Mouse (Mus musculus): ENCODE results near the gene Gm5039. TPM values are rescaled to one million over a fixed set of nuclear protein-coding genes. Genes with fewer than 3 reads are reported as not detected.
"Not testable (repeated sequence)": the region's sequence is repeated elsewhere in the genome, so short reads cannot be mapped to it uniquely, and the experiment has no call there.

The Gm5039 gene
- polyA plus RNA-seq, 1 experiment from 2014 or later: not detected

DNA sequence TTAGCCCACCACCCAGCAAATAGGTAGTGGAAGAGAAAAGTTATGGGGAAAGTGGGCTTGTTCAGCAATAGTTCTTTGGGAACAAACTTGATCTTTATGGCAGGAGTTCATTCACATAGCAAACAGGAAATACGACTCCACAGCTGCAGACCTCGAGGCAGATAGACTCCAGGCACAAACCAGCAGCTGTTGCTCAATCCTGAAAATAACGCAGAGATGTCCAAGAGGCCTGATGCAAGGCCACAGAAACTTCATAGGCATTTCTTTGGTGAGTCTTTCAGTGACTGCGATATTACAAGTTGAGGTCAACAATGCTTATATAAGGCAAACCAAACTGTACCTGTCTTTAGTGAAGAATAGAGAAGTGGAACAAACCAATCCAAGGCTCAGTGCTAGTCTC lies 30.7 kb downstream of the Gm5039 start:
- H3K27me3 ChIP-seq (ENCODE audit: low read depth, poor library complexity, severe bottlenecking); H3K4me3 ChIP-seq; H3K36me3 ChIP-seq; H3K27ac ChIP-seq (replicated peaks); DNase-seq (ENCODE audit: low spot score); H3K9me3 ChIP-seq (replicated peaks); H3K4me1 ChIP-seq: not testable (repeated sequence)
- 89% methylated on average over 4 of the region's 4 CpGs for WGBS

DNA sequence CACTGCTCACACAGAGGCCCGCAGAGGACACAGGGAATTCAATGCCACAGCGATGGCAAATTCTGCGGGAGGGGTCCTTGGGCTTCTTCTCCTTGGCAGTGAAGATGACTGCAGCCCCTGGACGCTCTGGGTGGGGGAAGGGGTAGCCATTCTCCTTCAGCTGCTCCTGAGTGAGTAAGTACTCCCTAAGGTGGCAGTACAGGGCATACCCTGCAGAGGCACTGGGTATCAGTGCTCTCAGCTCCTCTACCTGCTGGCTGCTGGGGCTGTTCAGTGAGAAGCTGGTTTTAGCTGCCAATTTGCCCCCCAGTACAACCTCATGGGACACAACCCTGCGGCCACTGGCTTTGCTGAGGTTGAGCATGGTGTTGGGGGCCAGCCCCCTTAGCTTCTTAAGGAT lies 38.6 kb downstream of the Gm5039 start:
- 90% methylated on average over 5 of the region's 5 CpGs for WGBS
- DNase-seq (ENCODE audit: low spot score); H3K36me3 ChIP-seq; H3K4me1 ChIP-seq; H3K9me3 ChIP-seq (replicated peaks); H3K27ac ChIP-seq (replicated peaks); H3K27me3 ChIP-seq (ENCODE audit: low read depth, poor library complexity, severe bottlenecking); H3K4me3 ChIP-seq: not testable (repeated sequence)

DNA sequence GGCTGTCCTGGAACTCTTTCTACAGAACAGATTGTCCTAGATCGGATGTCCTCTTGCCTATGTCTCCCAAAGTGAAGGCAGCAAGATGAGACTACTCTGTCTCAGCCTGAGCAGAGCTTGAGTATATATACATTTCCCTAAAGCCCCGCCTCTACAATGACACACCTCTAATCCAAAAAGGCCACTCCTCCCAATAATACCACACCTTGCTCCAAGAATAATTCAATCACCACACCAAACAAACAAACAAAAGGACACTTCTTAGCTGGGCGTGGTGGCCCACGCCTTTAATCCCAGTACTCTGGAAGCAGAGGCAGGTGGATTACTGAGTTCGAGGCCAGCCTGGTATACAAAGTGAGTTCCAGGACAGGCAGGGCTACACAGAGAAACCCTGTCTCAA lies 49.4 kb downstream of the Gm5039 start, which contains the start of gene Gm5662:
TSS of gene Gm5662 (minus strand) at position 101 of the 400 bp plus-strand sequence.
- 88% methylated on average over 5 of the region's 5 CpGs for WGBS
- not testable (repeated sequence) for H3K36me3 ChIP-seq; DNase-seq (ENCODE audit: low spot score)

More for the DNA sequence above, 49.4 kb downstream of the Gm5039 start, which contains the start of gene Gm5662:
- not testable (repeated sequence) for H3K27me3 ChIP-seq (ENCODE audit: low read depth, poor library complexity, severe bottlenecking); H3K27ac ChIP-seq (replicated peaks); H3K9me3 ChIP-seq (replicated peaks); H3K4me3 ChIP-seq; H3K4me1 ChIP-seq

Other genes starting within 250 kb of the Gm5039 start
- gene Gm16368, start 240.3 kb downstream of the Gm5039 start, polyA plus RNA-seq (2016; fragmentation: Nextera tagmentation; extraction: Ambion mirVana): not detected in 2 replicates
- not detected in 2 replicates for gene Gm10436, start 141.9 kb downstream of the Gm5039 start, polyA plus RNA-seq (2016; fragmentation: Nextera tagmentation; extraction: Ambion mirVana)
- not detected in 2 replicates for gene Gm8332, start 73.9 kb downstream of the Gm5039 start, polyA plus RNA-seq (2016; fragmentation: Nextera tagmentation; extraction: Ambion mirVana)
- not detected in 2 replicates for gene Gm5662, start 49.5 kb downstream of the Gm5039 start, polyA plus RNA-seq (2016; fragmentation: Nextera tagmentation; extraction: Ambion mirVana)
- gene Adck1, start 36.5 kb upstream of the Gm5039 start, polyA plus RNA-seq (2016; fragmentation: Nextera tagmentation; extraction: Ambion mirVana): 20.4 and 20.7 TPM in 2 replicates

Measured in midbrain, embryonic 10.5 days (tissue).